Comparison of ENCODE assay signal across 7 mouse cellular contexts in the genomic region with DNA sequence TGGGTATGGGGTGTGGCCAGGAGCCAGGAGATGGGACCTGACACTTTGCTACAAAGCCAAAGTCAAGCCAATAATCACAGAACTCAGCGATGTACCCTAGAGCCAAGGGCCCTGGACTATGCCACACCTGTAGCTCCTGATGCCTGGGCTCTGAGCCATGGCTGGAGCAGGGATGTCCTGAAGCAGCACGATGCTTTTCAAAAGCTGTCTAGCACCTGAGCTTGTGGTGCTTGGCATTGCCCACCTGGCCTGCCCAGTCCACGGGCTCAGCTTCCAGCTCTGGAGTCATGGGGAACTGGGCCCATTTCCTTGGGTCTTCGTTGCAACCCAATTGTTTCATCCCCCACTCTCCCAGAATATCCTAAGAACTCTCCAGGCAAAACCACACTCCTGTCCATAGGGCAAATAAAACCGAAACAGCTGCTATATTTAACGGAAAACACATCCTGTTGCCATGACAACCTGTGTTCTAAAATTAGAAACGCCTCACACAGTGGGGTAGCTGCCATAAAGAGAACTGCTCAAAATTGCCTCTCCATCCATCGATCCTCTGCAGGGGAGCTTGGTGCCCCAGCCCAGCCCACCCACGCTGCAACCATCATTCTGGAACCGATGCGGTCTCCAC.
DNase-seq lines count a peak whose midpoint lies in the region; ATAC-seq lines count a peak whose summit lies in the region.

No protein-coding gene starts in this region.

- H3K27me3 ChIP-seq in kidney, embryonic 16.5 days (ENCODE audit: insufficient read depth, low read length), result no peaks in the 10 kb centered on the region
- H3K27me3 ChIP-seq in limb, embryonic 10.5 days (ENCODE audit: low read depth, poor library complexity, severe bottlenecking), result no peaks in the 10 kb centered on the region

- no peak overlapping the region for H3K27ac ChIP-seq in kidney, embryonic 16.5 days (ENCODE audit: low read length)
- peak overlapping the region; percentile 81 for H3K27ac ChIP-seq in limb, embryonic 10.5 days

- H3K4me2 ChIP-seq in kidney, embryonic 16.5 days (replicated peaks; ENCODE audit: low read depth, low read length), result 0 out of 2 replicates have a peak overlapping the region, but pooled peaks have one; percentile 11

- H3K9ac ChIP-seq in kidney, embryonic 16.5 days (replicated peaks; ENCODE audit: low read length), result no peak overlapping the region

- peaks cover 19% of the 10 kb centered on the region; the same call in 1 of the 2 replicates for H3K4me1 ChIP-seq in kidney, embryonic 16.5 days (ENCODE audit: insufficient read depth, low read length)
- H3K4me1 ChIP-seq in limb, embryonic 10.5 days, result peaks cover 34% of the 10 kb centered on the region

- 41% methylated on average over 11 of the region's 11 CpGs for WGBS in kidney, embryonic 16.5 days
- WGBS in limb, embryonic 10.5 days, result 60% methylated on average over 11 of the region's 11 CpGs

- DNase-seq in kidney, adult 18-20 months, result no peak
- peak; percentile 69 for DNase-seq in brain, embryonic 18.5 days (ENCODE audit: low read depth, low spot score)
- DNase-seq in limb, embryonic 10.5 days (ENCODE audit: low spot score), result peak; percentile 63
- DNase-seq in right cerebral cortex, postnatal 10 days (ENCODE audit: low spot score in 2 of 2), result peak; percentile 71 to 87

- peak; percentile 58 for ATAC-seq in kidney, embryonic 16.5 days (ENCODE audit: low FRiP score, low TSS enrichment)
- ATAC-seq in granulocyte monocyte progenitor cell, adult 5-6 weeks (replicated peaks; ENCODE audit: poor library complexity, severe bottlenecking), result peak; percentile 23
- no peak for ATAC-seq in erythroid progenitor cell, adult 5-6 weeks (replicated peaks; ENCODE audit: low FRiP score, poor library complexity, severe bottlenecking)

- H3K9me3 ChIP-seq in kidney, embryonic 16.5 days (ENCODE audit: low read length), result no peaks in the 10 kb centered on the region
- H3K9me3 ChIP-seq in limb, embryonic 10.5 days (replicated peaks), result no peaks in the 10 kb centered on the region

- no peak overlapping the region for H3K4me3 ChIP-seq in kidney, embryonic 16.5 days (ENCODE audit: low read length)
- H3K4me3 ChIP-seq in limb, embryonic 10.5 days, result peak overlapping the region; percentile 15; the same call in 1 of the 2 replicates

- H3K36me3 ChIP-seq in kidney, embryonic 16.5 days (ENCODE audit: insufficient read depth, low read length), result no peaks in the 10 kb centered on the region
- H3K36me3 ChIP-seq in limb, embryonic 10.5 days, result no peaks in the 10 kb centered on the region
